Mouse (Mus musculus) myocyte (in vitro differentiated cells): ENCODE results near the gene R3hcc1l.

ENCODE experiments used
- E2F4 ChIP-seq: IDR thresholded peaks from one replicate; pipeline ENCODE4 v1.6.1; 2011; ENCODE audit warnings: mild to moderate bottlenecking, control low read depth, moderate library complexity; ENCODE audit not compliant: insufficient read depth
- POLR2A ChIP-seq: IDR thresholded peaks from one replicate; pipeline ENCODE4 v1.6.1; 2011; ENCODE audit warnings: low read depth, mild to moderate bottlenecking, control low read depth, moderate library complexity; ENCODE audit not compliant: insufficient read length
- TCF12 ChIP-seq: IDR thresholded peaks from one replicate; pipeline ENCODE4 v1.6.1; 2011; ENCODE audit warnings: mild to moderate bottlenecking, control low read depth; ENCODE audit not compliant: poor library complexity, insufficient read depth, severe bottlenecking

DNA sequence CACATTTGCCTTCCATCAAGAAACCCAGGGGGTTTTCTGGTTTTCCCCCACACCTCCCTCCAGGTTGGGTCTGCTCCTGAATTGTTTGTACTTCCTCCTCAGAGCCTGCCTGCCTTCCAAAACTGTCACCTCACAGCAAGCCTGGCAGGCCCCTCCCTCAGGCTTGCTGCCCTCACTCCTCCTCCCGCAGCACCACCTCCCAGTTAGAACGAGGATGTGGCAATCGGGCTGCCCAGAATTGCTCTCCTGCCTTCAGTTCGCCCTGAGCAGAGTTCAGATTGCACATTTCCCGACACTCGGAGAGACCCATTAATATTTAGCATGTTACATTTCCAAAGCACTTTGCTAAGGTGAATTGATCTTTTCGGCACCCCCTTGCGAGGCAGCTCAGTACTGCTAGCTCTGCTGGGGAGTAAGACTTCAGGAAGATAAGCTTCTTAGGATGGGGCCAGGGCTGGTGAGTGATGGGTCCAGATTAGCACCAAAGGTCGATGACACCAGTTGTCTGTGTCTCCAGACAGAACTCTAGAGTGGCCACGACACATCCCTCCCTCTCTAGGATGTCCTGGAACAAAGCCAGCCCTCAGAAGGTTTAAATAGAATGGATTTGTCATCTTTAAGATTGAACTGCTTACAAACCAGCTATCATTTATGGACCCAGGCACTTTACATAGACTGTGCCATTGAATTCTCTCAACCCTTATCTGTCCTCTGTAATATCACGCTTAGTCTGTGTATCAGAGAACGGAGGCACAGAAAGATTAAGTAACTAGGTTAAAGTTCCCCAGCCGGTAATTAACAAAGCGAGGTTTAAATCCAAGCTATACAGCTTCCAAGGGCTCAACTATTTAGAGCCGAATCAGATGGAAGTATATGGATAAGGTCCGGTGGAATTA is 8.0 kb upstream of the R3hcc1l start:
- TF ChIP-seq E2F4 (no peak), POLR2A (no peak), TCF12 (no peak)
